27 mouse cellular contexts compared by ENCODE assay signal in genomic region chr6:37686094-37686493, GRCm38 (mm10).
"Had no signal": no experiment of that assay in that cellular context is flagged by ENCODE, and none has a peak within 500 bp of the region (broad histone marks: within the 10 kb centered on the region; RNA-seq: fewer than 3 reads in every experiment).

No protein-coding gene starts in this region.

- H3K36me3 ChIP-seq: heart, embryonic 10.5 days; heart, embryonic 12.5 days; hindbrain, embryonic 10.5 days; hindbrain, embryonic 13.5 days; hindbrain, embryonic 15.5 days; kidney, embryonic 15.5 days; limb, embryonic 13.5 days; limb, embryonic 15.5 days; liver, embryonic 12.5 days had no signal

- H3K4me3 ChIP-seq: gastrocnemius, adult 2 months; heart, embryonic 10.5 days; heart, embryonic 12.5 days; hindbrain, embryonic 10.5 days; hindbrain, embryonic 13.5 days; hindbrain, embryonic 15.5 days; kidney, embryonic 15.5 days; limb, embryonic 13.5 days; limb, embryonic 15.5 days; liver, embryonic 12.5 days had no signal

- H3K27ac ChIP-seq: gastrocnemius, adult 2 months; heart, embryonic 10.5 days; hindbrain, embryonic 10.5 days; hindbrain, embryonic 13.5 days; hindbrain, embryonic 15.5 days; hindbrain, postnatal 0 days; kidney, embryonic 15.5 days; kidney, postnatal 0 days; limb, embryonic 13.5 days; limb, embryonic 15.5 days; liver, embryonic 12.5 days; liver, embryonic 14.5 days had no signal

- H3K27me3 ChIP-seq: heart, embryonic 12.5 days; hindbrain, embryonic 13.5 days; hindbrain, embryonic 15.5 days; kidney, embryonic 15.5 days; limb, embryonic 13.5 days; limb, embryonic 15.5 days; liver, embryonic 12.5 days had no signal

- H3K9me3 ChIP-seq: hindbrain, embryonic 13.5 days; limb, embryonic 15.5 days had no signal

- H3K9ac ChIP-seq: heart, embryonic 12.5 days; hindbrain, embryonic 13.5 days; hindbrain, embryonic 15.5 days; kidney, embryonic 15.5 days; limb, embryonic 13.5 days; limb, embryonic 15.5 days; liver, embryonic 12.5 days; liver, embryonic 14.5 days had no signal

- H3K4me2 ChIP-seq: heart, embryonic 12.5 days; hindbrain, embryonic 13.5 days; hindbrain, embryonic 15.5 days; kidney, embryonic 15.5 days; limb, embryonic 13.5 days; limb, embryonic 15.5 days; liver, embryonic 12.5 days had no signal

- DNase-seq: gastrocnemius, adult 2 months; gastrocnemius, postnatal 10 days; gastrocnemius, postnatal 25 days; heart, adult 18-20 months; heart, postnatal 10 days; heart, postnatal 4 days; kidney, adult 11 months; kidney, adult 2 months; kidney, adult 9 months; kidney, postnatal 14 days; kidney, postnatal 36 days; layer of hippocampus, adult 9-11 months; layer of hippocampus, postnatal 36 days; left cerebral cortex, postnatal 4 days had no signal

- H3K4me1 ChIP-seq: heart, embryonic 10.5 days; heart, embryonic 12.5 days; hindbrain, embryonic 13.5 days; hindbrain, embryonic 15.5 days; kidney, embryonic 15.5 days; limb, embryonic 13.5 days; limb, embryonic 15.5 days; liver, embryonic 12.5 days had no signal

- ATAC-seq: hindbrain, postnatal 0 days; intestine, embryonic 16.5 days; liver, embryonic 12.5 days had no signal
